Mouse (Mus musculus): ENCODE data around the gene P2rx5. TPM values are rescaled to one million over a fixed set of nuclear protein-coding genes. Genes with fewer than 3 reads are reported as not detected.

P2rx5 gene
- polyA plus RNA-seq, 1 experiment = 4.2 TPM

- H3K4me1 ChIP-seq (ENCODE audit: control insufficient read depth, insufficient read depth, low read length) = no peaks in the 10 kb centered on the region
- no peak overlapping the region for H3K27ac ChIP-seq (ENCODE audit: insufficient read depth, low read length)
- H3K4me3 ChIP-seq (ENCODE audit: insufficient read depth, low read length) = no peak overlapping the region
- no peak for TF ChIP-seq POLR2A (IDR thresholded peaks at IDR 0.05; ENCODE audit: low read depth, low read length)
- TF ChIP-seq CTCF (IDR thresholded peaks at IDR 0.05; ENCODE audit: borderline replicate concordance, insufficient read depth, low read length) = no peak
Measured at GRCm38 (mm10) chr11:73207621-73208020, 47.4 kb downstream of the P2rx5 start.

- TF ChIP-seq POLR2A (IDR thresholded peaks at IDR 0.05; ENCODE audit: low read depth, low read length) (no peak), CTCF (IDR thresholded peaks at IDR 0.05; ENCODE audit: borderline replicate concordance, insufficient read depth, low read length) (no peak)
- Histone ChIP-seq H3K4me1 (ENCODE audit: control insufficient read depth, insufficient read depth, low read length) (no peaks in the 10 kb centered on the region), H3K4me3 (ENCODE audit: insufficient read depth, low read length) (no peak overlapping the region), H3K27ac (ENCODE audit: insufficient read depth, low read length) (no peak overlapping the region)
Measured at GRCm38 (mm10) chr11:73213956-73214355, 53.7 kb downstream of the P2rx5 start.

GRCm38 (mm10) chr11:73219671-73220070 is 59.5 kb downstream of the P2rx5 start:
- no peak overlapping the region for H3K27ac ChIP-seq (ENCODE audit: insufficient read depth, low read length)
- H3K4me3 ChIP-seq (ENCODE audit: insufficient read depth, low read length) = no peak overlapping the region
- TF ChIP-seq CTCF (IDR thresholded peaks at IDR 0.05; ENCODE audit: borderline replicate concordance, insufficient read depth, low read length) (no peak), POLR2A (IDR thresholded peaks at IDR 0.05; ENCODE audit: low read depth, low read length) (no peak)
- peaks cover 7% of the 10 kb centered on the region for H3K4me1 ChIP-seq (ENCODE audit: control insufficient read depth, insufficient read depth, low read length)

DNA sequence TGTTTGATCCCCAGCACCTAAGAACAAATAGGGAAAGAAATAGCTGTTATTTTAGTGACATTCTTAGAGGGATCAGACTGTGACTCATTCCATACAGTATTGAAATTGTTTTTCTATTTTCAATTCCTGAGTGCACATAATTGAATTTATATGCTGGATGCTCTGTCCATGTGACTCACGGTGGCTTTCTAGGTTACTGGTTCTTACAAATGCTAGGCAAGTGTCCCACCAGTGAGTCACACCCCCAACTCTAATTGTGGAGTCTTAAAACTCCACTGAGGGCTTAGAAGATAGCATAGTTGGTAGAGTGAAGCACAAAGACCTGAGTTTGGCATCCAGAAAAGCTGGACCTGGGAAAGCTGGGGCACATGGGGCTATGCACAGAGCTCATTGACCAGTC is 60.4 kb downstream of the P2rx5 start:
- TF ChIP-seq CTCF (IDR thresholded peaks at IDR 0.05; ENCODE audit: borderline replicate concordance, insufficient read depth, low read length) (no peak), POLR2A (IDR thresholded peaks at IDR 0.05; ENCODE audit: low read depth, low read length) (no peak)
- H3K4me1 ChIP-seq (ENCODE audit: control insufficient read depth, insufficient read depth, low read length) = peaks cover 7% of the 10 kb centered on the region
- peak overlapping the region; percentile 87 for H3K27ac ChIP-seq (ENCODE audit: insufficient read depth, low read length)
- no peak overlapping the region for H3K4me3 ChIP-seq (ENCODE audit: insufficient read depth, low read length)

Other genes with a start within 250 kb of the P2rx5 start
- gene Atp2a3, start 199.3 kb upstream of the P2rx5 start, polyA plus RNA-seq (2011; ENCODE audit: insufficient read length, low read depth, missing spikeins) = 0.30 TPM in 1 of 2 replicates, not detected in the other
- gene P2rx1, start 161.3 kb upstream of the P2rx5 start, polyA plus RNA-seq (2011; ENCODE audit: insufficient read length, low read depth, missing spikeins) = not detected in 2 replicates
- 4.2 and 6.7 TPM in 2 replicates for gene Camkk1, start 141.4 kb upstream of the P2rx5 start, polyA plus RNA-seq (2011; ENCODE audit: insufficient read length, low read depth, missing spikeins)
- 10.2 and 11.1 TPM in 2 replicates for gene Ncbp3, start 112.6 kb upstream of the P2rx5 start, polyA plus RNA-seq (2011; ENCODE audit: insufficient read length, low read depth, missing spikeins)
- not detected in 2 replicates for gene Itgae, start 69.8 kb upstream of the P2rx5 start, polyA plus RNA-seq (2011; ENCODE audit: insufficient read length, low read depth, missing spikeins)
- gene Haspin, start 22.1 kb upstream of the P2rx5 start, polyA plus RNA-seq (2011; ENCODE audit: insufficient read length, low read depth, missing spikeins) = 5.6 and 6.4 TPM in 2 replicates
- gene Emc6, start 16.6 kb downstream of the P2rx5 start, polyA plus RNA-seq (2011; ENCODE audit: insufficient read length, low read depth, missing spikeins) = 37.9 and 40.7 TPM in 2 replicates
- gene Tax1bp3, start 16.7 kb downstream of the P2rx5 start, polyA plus RNA-seq (2011; ENCODE audit: insufficient read length, low read depth, missing spikeins) = 129 and 131 TPM in 2 replicates
- gene Ctns, start 38.6 kb downstream of the P2rx5 start, polyA plus RNA-seq (2011; ENCODE audit: insufficient read length, low read depth, missing spikeins) = 17.9 and 22.1 TPM in 2 replicates
- gene Shpk, start 39.0 kb downstream of the P2rx5 start, polyA plus RNA-seq (2011; ENCODE audit: insufficient read length, low read depth, missing spikeins) = 2.2 and 2.4 TPM in 2 replicates
- gene Trpv1, start 73.9 kb downstream of the P2rx5 start, polyA plus RNA-seq (2011; ENCODE audit: insufficient read length, low read depth, missing spikeins) = not detected in 2 replicates
- not detected in 2 replicates for gene Trpv3, start 107.0 kb downstream of the P2rx5 start, polyA plus RNA-seq (2011; ENCODE audit: insufficient read length, low read depth, missing spikeins)
- 0.30 and 0.53 TPM in 2 replicates for gene Aspa, start 169.2 kb downstream of the P2rx5 start, polyA plus RNA-seq (2011; ENCODE audit: insufficient read length, low read depth, missing spikeins)
- not detected in 2 replicates for gene Gm49340, start 169.3 kb downstream of the P2rx5 start, polyA plus RNA-seq (2011; ENCODE audit: insufficient read length, low read depth, missing spikeins)
- gene Spata22, start 169.3 kb downstream of the P2rx5 start, polyA plus RNA-seq (2011; ENCODE audit: insufficient read length, low read depth, missing spikeins) = not detected in 2 replicates
- not detected in 2 replicates for gene Olfr20, start 190.4 kb downstream of the P2rx5 start, polyA plus RNA-seq (2011; ENCODE audit: insufficient read length, low read depth, missing spikeins)
- not detected in 2 replicates for gene Olfr376, start 210.8 kb downstream of the P2rx5 start, polyA plus RNA-seq (2011; ENCODE audit: insufficient read length, low read depth, missing spikeins)
- not detected in 2 replicates for gene Olfr1, start 239.2 kb downstream of the P2rx5 start, polyA plus RNA-seq (2011; ENCODE audit: insufficient read length, low read depth, missing spikeins)

Measured in embryonic fibroblast, embryonic 13.5 days (primary cell).